Mouse (Mus musculus) v-Abl transformed pro-B cells (cell line): ENCODE measurements at regions not wholly inside any gene's neighbourhood (a gene's known extent, or its start where the extent isn't known, plus 50 kb on each side); places are given as distances from the start of the nearest gene placed in this dataset.

ENCODE experiments used
- in situ Hi-C, 2 experiments: fragments of 400-800 bp; cut with MboI; formaldehyde crosslinking; loops; one replicate each; pipeline ENCODE4 v1.15.1; 2025; ENCODE audit not compliant: unreplicated experiment in 2 of 2

DNA sequence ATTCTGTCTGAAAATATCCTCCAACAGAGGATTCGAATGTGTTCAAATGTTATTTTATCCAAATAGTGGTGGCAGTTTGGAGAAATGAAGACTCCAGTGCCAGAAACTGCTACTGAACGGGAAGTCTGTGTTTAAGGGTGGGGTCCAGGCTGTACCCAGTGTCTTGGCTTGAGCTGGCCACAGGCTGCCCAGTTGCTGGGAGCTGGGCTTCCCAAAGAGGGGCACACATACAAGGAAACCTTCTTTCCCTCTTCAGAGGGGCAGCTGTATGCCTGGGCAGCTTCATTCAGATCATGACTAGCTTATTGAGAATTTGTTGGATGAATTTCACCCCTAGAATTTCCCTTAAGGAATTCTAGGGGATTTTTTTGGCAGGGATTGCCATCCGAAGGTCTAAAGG, 229.8 kb downstream of the Foxa2 start:
- in situ Hi-C loops: loop anchor here in 1 of 2 experiments (25.0 kb wide), 2 partner anchors 895 to 1095 kb away; no protein-coding TSS in a partner anchor

- in situ Hi-C loops: loop anchor here in 1 of 2 experiments (25.0 kb wide), 2 partner anchors 898 to 1098 kb away; no protein-coding TSS in a partner anchor
These were observed 232.5 kb downstream of the Foxa2 start for GRCm38 (mm10) chr2:147814231-147814630.

- in situ Hi-C loops: loop anchor here in 1 of 2 experiments (25.0 kb wide), 2 partner anchors 899 to 1099 kb away; no protein-coding TSS in a partner anchor
These were observed 233.3 kb downstream of the Foxa2 start for GRCm38 (mm10) chr2:147813516-147813915.

GRCm38 (mm10) chr2:147808036-147808675, 238.6 kb downstream of the Foxa2 start:
- in situ Hi-C loops: loop anchor here (5.0 to 25.0 kb wide), 4 partner anchors 897 to 1104 kb away; no protein-coding TSS in a partner anchor

- in situ Hi-C loops: loop anchor here (10.0 to 25.0 kb wide), 3 partner anchors 902 to 1109 kb away; no protein-coding TSS in a partner anchor
These were observed 243.7 kb downstream of the Foxa2 start for GRCm38 (mm10) chr2:147803102-147803501.

GRCm38 (mm10) chr2:147791434-147791833, 255.3 kb downstream of the Foxa2 start:
- in situ Hi-C loops: no loop called here

GRCm38 (mm10) chr2:147789877-147790276, 256.9 kb downstream of the Foxa2 start:
- in situ Hi-C loops: no loop called here

DNA sequence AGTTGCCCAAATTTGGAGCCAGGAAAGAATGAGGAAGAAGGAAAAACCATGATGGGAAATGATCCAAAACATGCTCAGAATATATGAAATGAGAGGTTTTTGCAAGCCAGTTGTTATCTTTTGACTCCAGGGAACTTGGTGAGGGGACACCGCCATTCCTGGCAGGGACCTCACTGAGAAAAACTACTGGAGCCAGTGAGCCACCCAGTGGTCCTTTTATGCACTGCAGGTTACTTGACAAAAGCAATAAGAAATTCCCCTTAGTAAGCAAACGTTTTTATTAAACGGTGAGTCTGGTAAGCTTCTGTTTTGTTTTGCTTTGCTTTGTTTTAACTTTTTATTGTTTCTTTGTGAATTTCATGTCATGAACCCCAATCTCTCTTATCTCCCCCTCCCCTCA, 257.5 kb downstream of the Foxa2 start:
- in situ Hi-C loops: no loop called here

- in situ Hi-C loops: no loop called here
These were observed 258.8 kb downstream of the Foxa2 start for GRCm38 (mm10) chr2:147788001-147788400.

DNA sequence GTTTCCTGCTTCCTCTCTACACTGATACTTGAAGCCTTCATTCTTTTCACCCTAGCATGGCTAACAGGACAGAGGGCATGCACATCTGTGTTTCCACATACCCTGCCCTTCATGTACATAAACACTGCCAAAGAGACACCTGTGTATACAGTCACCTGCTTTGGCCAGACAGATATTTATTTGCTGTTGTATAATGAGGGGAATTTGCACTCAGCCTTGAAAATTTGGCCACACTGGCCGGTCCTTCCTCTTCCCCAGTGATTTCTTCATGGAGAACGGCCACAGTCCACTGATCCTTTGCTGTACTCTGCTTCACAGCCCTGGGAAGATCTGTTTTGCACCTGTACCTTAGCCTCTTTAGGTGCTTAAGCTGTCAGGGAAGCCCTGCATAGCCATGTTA, 264.3 kb downstream of the Foxa2 start:
- in situ Hi-C loops: no loop called here

- in situ Hi-C loops: no loop called here
These were observed 270.5 kb downstream of the Foxa2 start for GRCm38 (mm10) chr2:147776316-147776715.

GRCm38 (mm10) chr2:147772579-147772978, 274.2 kb downstream of the Foxa2 start:
- in situ Hi-C loops: no loop called here

DNA sequence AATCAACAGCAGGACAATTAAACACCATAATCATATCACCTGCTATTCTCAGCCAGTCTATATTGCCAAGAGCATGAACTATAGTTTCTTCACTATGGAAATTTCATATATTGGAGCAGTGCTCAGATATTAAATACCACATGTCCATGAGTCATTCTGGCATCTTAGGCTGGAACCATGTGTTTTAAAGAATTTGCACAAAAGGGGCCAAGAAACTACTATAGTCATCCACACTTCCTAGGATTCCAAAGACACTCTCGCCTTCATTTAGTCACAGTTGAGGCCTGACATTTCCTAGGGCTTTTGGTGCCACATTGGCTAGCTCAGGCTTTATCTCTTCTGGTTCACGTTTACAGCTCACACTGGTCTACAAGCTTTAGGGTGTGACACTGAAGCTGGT, 293.7 kb downstream of the Foxa2 start:
- in situ Hi-C loops: no loop called here

GRCm38 (mm10) chr2:147751831-147752230, 294.9 kb downstream of the Foxa2 start:
- in situ Hi-C loops: no loop called here

- in situ Hi-C loops: loop anchor here in 1 of 2 experiments (25.0 kb wide), 1 partner anchor 361 kb away; no protein-coding TSS in a partner anchor
These were observed 298.8 kb downstream of the Foxa2 start for GRCm38 (mm10) chr2:147748006-147748405.

DNA sequence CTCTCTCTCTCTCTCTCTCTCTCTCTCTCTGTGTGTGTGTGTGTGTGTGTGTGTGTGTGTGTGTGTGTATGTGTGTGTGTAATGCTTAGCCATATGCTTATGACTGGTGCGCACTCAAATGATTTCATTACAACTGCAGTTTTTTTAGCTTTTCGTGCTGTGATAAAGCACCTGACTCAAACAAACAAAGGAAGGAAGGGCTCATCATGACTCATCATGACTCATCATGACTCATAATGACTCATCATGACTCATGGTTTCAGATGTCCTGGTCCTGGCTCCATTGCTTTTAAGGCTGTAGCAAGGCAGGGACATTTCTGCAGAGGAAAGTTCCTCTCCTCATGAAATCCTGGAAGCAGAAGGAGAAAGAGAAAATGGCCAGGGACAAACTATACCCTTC, 302.9 kb downstream of the Foxa2 start:
- in situ Hi-C loops: loop anchor here in 1 of 2 experiments (25.0 kb wide), 1 partner anchor 357 kb away; no protein-coding TSS in a partner anchor

DNA sequence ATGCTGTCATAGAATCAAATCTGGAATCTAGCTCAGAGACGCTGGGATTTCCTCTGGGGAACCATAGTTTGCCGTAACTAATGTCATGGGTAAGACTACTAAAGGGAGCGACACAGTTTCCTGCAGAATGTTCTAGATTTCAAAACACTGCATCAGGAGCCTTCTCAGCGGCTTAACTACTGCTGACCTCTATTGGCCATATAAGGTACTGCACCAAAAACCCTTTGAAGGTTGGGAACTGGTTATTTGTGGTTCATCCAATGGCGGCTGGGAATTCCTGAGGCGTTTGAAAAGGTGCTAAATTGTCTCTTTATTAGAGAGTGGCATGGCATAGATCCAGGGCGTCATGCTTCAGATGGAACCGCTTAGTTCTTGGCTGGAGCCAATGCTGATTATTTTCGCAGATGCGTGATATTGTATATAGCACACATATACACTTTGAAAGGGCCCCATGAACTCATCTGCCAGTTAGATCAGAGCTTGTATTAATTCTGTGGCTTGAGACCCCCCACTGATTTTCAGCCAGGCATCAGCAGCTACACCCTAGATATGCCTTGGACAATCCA, 308.4 kb downstream of the Foxa2 start:
- in situ Hi-C loops: loop anchor here in 1 of 2 experiments (25.0 kb wide), 1 partner anchor 351 kb away; no protein-coding TSS in a partner anchor

DNA sequence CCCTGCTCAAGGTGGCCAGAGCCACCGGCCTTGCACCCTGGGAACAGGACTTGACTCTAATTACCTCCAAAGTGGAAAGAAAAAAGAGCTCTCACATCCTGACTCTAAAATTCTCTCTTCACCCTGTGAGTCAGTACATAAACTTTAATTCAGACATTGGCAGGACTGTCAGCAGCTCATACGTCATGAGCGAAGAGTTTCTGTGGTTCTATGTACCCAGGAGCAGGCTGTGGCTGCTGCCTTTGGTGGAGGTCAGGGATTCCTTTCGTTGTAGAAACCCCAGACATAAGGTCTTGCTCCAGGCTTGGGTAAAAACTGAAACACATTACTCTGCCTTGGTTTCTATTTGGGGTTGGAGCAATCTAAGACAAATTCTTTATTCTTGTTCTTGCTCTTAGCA, 319.4 kb downstream of the Foxa2 start:
- in situ Hi-C loops: loop anchor here in 1 of 2 experiments (25.0 kb wide), 1 partner anchor 340 kb away; no protein-coding TSS in a partner anchor

DNA sequence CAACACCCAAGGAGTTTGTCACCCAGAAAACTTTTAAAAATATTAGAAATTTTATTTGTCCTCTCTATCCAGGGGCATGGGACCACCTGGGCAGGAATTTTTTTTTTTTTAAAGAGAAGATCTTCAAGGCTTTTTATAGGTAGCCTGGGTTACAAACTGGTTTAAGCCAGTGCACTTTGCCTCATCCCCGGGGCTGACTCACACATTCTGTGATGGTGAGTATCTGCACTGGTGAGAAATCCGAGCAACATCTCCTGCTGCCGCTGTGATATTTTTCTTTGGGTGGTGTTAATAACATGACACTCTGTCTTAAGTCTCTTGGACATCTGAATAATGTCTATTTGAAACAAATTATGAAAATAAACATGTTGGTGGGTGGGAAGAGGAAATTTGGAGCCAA, 327.8 kb downstream of the Foxa2 start:
- in situ Hi-C loops: no loop called here

GRCm38 (mm10) chr2:147717484-147717947, 329.3 kb downstream of the Foxa2 start:
- in situ Hi-C loops: no loop called here

DNA sequence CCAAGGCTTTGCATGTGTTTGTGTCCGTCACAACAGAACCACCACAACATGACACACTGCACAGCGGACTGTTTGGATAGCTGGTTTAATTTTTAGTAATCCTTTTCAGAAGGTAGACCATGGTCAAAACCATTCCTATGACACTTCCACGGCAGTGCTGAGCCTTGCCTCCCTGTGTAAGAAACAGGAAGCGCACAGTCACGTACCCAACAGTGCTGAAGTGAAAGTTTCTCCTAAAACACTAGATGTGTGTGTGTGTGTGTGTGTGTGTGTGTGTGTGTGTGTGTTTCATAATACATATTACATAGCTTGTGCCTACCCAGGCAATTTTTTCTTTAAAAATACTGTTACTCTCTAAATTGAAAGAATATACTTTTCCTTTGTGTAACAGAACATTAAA, 331.0 kb downstream of the Foxa2 start:
- in situ Hi-C loops: no loop called here
